Mouse (Mus musculus) A20 (cell line): Measurements from ENCODE around the gene AL732309.1.

Experiments used
- DNase-seq: peaks from one replicate; pipeline ENCODE4 v3.0.0-alpha.2; 2011; ENCODE audit warnings: low read depth, low spot score

The AL732309.1 gene

DNA sequence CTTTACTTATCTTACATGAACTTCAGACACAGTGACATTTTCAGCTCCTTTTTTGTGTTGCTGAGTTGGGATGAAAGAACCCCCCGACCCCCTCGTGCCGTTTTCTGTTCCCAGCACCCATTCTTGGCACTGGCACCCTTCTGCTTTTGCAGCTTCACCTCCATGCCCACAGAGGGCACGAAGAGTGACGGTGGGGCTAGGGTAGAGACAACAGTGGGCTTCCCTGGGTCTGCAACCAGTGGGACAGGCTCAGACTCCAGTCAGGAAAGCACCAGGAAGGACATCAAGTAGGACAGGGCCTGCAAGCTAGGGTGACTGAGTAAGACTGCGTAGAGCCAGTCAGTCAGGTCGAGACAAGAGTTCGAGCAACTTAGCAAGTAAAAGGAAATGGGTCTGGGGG is 6.4 kb downstream of the AL732309.1 start:
- no peak for DNase-seq

DNA sequence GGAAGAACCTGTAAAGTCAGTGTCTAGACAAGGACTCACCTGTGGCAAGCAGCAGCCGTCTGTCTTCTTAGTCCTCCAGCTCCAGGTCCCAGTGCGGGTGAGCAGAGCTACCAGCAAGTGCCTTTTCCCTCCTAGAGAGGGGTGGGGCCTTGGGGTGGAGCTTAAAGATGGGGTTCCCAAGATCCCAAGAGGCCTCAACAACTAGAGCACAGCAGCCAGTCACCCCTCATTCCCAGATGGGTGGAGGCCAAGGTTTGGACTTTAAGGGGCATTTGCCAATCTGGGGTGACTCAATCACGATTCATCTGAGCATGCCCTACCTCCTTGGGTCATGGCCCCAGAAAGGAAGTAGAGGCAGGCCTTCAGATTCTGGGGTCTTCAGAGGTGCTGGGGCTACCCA is 6.9 kb downstream of the AL732309.1 start:
- DNase-seq, result no peak

DNA sequence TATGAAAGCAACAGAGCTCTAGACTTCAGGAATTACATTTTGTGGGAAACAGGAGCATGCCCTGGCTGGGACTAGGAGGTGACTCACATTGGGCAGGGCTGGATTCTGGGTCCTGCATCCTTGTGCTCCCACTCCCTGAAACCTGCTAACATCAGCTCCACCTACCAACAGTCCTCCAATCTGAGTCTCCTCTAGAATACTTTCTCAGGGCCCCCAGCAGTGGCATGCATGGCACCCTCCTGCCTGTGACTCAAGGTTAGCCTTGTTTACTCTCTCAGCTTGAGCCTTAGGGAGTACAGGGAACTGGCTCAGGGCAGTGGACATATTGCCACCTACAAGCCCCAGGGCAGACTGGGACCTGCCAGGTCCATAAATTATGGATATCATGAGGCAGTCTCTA is 8.6 kb downstream of the AL732309.1 start:
- no peak for DNase-seq

DNA sequence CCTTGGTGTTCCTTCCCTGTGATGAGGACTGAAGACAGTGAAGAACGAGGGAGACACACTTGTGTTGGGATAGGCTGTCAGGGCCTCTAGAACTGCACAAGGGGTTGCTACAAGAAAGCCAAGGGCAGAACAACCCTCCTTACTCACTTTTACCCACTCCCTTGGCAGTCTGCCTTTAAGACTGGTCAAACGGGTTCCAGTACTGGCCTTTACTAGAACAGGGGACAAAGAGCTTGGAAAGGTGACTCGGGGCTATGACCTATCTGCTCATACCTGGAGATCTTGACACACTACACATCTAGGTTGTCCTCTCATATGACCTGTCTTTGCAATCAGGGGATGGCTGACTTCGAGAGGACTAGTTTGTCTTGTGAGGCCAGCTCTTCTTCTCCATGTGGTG is 9.1 kb downstream of the AL732309.1 start:
- DNase-seq, result no peak

DNA sequence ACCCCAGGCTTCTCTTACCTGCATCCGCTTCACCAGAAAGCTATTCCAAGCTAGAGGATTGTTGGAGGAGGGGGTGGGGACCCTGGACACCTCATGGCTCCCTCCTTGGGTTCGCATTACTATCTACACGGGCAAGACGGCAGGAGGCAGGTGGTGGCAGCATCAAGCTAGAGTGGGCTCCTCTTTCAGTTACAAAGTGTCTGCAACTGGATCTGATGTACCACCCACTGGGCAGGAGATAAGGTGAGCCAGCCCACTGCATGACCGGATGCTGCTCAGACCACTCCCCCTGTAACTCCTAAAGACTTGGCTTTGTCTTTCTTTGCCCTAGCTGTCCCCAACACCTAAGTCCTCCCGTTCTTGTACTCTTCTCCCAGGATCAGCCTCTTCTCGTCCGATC is 10.0 kb downstream of the AL732309.1 start, which contains the start of gene Rnf224:
Gene Rnf224, minus strand, starts transcription at position 174 of the 400 bp plus-strand sequence.
- DNase-seq, result no peak

DNA sequence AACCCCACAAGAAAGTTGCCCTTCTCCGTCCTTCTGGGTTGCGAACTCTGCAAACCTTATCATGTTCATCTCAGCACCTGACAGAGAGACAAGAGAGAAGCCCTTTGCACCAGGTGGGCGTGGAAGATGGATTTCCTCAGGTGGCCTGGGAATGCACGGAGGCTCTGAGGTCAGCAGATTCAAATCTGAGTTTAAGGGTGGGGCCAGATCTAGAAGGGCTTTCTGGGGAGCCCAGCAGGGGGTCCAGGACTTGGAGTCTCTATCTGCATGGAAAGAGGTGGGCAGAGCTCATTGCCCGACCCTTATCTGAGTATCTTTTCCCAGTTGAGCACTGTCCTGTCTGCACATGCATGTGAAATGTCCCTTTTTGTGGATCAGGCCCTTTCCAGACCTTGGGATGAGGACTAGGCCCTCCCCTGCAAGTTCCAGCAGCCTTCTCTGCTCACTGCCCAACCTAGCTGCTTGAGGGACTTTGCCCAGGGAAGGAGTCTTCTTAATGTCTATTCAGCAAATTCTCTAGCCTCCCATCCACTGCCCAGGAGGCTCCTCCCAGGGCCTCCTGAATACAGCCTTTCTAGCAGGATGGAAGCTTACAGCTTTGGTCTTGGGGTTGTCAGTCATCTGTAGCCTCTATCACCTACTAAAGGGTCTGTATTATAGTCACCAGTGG is 12.0 kb downstream of the AL732309.1 start:
- no peak for DNase-seq

DNA sequence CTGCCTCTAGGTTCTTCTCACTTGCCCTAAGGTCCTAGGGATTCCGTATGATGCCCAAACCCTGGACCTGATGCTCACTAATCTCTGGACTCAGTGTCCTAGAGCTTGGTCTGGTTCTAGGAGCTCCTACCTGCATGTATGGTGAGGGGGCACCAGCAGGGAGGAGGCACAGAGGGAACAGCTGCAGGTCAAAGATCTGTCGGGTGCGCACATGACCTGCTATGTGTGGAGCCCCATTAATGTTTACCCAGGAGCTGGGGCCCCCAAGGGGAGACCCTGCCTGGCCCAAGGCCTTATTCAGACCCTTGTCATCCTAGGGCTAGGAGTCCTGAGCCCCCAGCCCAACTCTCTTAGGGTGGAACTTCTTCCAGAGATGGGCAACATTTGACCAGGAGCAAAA is 12.6 kb downstream of the AL732309.1 start, which contains the start of gene Slc34a3:
Gene Slc34a3, minus strand, starts transcription at position 315 of the 400 bp plus-strand sequence.
- no peak for DNase-seq

DNA sequence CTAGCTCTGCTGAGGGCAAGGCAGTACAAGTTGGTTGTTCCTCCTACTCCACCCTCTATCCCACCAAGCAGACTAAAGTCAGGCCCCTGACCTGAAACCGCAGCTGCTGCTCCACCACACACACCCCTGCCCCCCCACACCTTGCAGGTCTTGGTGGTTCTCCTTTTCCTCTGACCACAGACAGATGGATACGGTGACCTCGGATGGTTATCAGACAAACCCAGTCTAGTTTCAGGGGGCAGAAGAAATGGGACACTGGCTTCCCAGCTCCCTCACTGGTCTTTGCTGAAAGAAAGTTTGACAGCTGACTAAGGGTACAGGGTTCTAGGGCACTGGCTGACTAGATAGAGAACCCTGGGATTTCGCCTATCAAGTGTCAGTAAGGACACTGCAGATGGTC is 13.2 kb downstream of the AL732309.1 start:
- no peak for DNase-seq

DNA sequence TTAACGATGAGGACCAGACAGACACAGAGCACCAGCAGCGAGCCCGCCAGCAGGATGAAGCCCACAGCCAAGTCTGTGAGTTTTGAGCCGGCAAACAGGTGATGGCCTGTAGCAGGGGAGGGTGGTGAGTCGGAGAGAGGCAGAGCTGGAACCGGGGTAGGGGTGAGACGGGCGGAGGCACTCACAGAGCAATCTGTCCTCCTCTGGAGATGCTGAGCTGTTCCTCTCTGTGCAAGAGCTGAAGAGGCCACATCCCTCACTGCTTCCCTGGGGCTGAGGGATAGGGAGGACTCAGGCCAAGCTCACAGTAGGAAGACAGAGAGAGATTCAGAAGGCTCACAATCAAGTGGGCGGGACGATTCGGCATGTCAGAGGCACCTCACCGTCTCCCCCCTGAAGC is 15.6 kb downstream of the AL732309.1 start:
- no peak for DNase-seq

DNA sequence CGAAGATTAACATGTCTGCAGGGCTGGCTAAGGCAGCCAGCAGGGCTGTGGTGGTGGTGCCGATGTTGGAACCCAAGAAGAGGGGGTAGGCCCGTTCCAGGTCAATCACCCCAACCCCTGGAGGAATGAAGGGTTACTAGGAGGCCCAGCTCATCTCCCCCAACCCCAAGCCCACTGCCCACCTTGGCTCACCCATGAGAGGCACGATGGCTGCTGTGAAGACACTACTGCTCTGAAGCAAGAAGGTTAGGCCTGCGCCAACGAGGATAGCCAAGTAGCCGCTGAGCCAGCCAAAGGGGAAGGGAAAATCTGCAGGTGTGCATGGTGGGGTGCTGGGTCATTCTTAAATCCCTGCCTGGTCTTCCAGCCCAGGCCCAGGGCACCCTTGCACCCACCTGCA is 16.1 kb downstream of the AL732309.1 start:
- no peak for DNase-seq

DNA sequence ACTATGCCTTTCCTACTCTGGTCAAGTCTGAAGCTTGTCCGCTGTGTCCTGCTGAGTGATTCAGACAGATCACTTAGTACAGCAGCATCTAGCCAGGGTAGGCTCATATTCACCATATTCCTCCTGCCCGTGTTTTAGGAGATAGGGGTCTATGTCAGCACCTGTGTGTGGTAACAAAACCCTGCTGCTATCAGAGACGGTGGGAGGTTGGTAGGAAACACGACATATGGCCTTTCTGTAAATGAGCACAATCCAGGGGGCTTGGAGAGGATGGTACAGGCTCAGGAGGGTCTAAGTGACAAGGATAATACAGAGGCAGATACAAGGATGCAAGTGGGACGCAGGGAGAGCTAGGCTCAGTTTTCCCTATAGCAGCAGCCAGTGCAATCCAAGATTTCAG is 17.1 kb downstream of the AL732309.1 start:
- no peak for DNase-seq

DNA sequence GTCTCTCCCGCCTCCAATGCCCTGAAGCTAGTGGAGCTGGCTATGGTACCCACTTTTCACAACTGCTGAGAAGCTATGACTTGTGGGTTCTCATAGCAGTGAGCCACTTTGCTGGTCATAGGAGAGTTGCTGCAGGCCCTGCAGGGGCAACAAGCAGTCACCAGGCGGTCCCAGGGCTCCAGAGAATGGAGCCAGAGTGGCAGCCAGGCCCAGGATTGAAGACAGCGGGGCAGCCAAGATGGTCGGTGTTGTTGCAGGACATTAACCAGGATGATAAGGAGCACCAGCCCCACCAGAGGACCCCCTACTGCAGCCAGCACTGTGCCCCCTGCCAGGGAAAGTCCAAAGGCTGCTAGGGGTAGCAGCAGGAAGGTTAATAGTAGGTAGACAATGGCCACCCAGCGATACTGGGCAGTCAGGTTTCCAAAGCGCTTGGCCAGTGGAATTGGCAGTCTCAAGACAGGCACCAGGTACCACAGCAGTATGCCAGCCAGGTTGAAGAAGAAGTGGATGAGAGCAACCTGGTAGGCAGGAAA is 17.6 kb downstream of the AL732309.1 start:
- no peak for DNase-seq

DNA sequence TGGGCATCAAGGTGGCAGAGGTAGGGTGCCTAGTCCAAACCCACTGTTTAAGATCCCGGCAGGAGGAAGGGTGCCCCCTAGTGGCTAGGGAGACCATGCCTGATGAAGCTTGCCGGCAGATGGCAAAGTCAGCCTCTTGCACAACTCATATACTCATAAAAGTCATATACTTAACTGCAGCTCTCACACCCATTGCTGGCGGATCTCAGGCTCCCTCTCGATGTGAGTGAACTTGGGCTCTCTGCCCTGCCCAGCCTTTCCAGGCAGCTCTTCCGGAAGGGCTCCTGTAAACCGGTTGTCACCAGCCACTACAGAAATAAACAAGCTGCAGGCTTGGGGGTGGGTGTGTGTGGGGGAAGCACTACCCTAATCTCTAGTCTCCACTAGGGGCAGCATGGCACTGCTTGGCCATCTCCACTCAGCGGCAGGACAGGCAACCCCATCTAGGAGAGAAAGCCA is 18.2 kb downstream of the AL732309.1 start:
- DNase-seq, result peak; percentile 94

DNA sequence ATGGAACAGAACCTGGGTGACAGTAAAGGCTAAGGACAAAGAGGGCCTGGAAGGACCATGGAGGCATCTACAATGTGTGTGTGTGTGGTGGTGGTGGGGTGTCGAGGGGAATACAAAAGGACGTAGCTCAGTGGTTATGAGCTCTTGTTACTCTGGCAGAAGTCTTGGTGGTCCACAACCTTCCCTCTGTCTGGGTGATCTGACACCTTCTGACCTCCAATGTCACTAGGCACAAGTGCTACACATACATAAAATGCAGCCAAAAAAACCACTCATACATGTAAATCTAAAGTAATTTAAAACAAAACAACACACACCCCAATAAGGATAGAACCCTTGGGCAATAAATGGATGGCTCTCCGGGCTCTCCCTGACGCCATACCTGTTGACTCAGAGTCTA is 19.3 kb downstream of the AL732309.1 start:
- no peak for DNase-seq

DNA sequence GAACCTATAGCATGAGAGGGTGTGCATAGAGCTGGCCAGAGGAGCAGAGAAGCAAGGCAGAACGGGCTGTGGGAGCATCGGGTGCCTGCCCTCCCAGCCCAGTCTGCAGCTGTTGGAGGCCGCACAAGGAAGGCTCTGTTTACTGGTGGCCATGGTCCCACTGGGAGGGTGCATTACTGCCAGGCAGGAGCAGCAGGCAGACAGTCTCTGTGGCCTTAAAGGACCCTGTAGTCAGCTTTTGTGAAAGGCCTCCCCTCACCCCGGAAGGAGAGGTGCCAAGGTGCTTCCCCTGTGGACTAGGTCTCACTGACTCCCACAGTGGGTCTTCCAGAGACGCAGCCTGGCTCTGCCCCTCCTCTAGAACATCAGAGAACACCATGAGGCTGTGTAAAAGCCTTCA is 19.8 kb downstream of the AL732309.1 start:
- no peak for DNase-seq

DNA sequence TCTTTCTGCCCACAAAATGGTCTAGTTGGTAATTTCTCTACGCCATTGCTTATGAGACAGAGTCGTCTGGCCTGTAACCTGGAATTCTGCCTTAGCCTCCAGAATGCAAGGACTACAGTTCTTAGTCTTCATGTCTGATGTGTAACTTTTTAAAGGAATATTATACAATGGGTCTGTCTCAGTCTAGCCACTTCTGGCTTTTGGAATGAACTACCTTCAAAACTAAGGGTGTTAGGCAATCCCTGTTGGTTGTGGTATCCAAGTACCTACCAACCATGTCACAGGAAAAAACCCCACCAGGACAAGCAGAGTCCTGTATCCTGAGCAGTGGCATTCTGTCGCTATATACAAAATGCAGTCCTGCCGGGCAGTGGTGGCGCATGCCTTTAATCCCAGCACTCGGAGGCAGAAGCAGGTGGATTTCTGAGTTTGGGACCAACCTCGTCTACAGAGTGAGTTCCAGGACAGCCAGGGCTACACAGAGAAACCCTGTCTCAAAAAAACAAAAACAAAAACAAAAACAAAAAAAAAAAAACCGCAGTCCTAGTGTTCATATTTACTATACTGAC is 20.8 kb downstream of the AL732309.1 start:
- DNase-seq, result no peak

DNA sequence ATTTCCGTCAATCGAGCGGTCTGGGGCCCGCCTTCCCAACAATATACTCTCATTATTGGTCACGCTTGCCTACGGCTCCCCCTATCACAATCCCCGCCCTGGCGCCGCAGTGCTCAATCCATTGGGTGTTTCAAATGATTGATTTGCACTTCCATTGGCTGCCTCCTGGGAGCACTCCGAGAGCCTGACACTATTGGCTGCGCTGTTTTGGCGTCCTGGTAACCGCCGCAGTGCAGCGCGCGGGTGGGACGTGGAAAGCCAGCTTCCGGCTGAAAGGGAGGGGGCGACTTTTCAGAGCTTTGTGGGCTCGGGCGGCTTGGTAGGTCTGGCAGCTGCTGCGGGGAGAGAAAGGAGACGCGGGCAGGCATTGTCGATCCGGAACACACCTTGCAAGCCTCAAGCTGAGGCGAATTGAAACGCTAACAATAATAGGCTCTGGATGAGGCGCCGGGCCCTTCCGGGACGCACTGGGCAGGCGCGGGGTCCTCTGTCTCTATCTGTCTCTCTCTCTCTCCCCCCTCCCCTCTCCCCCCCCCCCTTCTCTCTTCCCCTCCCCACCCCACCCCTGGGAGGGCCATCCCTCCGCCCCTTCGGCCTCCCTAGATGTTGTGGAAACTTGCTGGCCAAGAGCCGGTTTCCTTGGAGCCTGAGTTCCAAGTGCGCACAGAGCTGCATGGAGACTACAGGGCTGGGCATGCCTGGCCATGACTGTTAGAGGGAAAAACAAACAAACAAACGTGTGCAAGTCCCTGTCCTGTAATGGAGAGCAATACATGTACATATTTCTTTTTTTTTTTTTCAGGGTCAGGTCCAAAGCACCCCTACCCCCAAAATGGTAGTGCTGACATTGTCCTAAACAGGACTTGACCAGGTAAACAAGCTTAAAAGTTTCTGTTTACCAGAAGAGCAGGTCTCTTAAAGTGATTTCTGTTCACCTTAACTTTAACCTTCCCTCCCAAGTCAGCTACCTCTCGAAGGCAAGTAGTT is 21.6 kb downstream of the AL732309.1 start:
- DNase-seq, result peak; percentile 99

DNA sequence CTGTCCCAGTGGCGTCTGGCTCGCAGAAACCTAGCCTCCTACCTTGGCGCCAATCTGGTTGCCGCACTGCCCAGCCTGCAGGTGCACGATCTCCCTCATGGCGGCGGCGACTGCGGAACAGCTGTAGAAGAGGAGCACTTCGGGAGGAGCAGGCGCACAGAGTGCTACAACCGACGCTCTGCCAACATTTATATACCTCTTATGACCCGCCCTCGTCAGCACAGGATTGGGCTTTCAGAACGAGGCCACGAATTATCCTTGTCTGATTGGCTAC is 22.2 kb downstream of the AL732309.1 start, which contains the start of gene Tubb4b:
Gene Tubb4b, minus strand, starts transcription at position 211 of the 274 bp plus-strand sequence.
- DNase-seq, result no peak

DNA sequence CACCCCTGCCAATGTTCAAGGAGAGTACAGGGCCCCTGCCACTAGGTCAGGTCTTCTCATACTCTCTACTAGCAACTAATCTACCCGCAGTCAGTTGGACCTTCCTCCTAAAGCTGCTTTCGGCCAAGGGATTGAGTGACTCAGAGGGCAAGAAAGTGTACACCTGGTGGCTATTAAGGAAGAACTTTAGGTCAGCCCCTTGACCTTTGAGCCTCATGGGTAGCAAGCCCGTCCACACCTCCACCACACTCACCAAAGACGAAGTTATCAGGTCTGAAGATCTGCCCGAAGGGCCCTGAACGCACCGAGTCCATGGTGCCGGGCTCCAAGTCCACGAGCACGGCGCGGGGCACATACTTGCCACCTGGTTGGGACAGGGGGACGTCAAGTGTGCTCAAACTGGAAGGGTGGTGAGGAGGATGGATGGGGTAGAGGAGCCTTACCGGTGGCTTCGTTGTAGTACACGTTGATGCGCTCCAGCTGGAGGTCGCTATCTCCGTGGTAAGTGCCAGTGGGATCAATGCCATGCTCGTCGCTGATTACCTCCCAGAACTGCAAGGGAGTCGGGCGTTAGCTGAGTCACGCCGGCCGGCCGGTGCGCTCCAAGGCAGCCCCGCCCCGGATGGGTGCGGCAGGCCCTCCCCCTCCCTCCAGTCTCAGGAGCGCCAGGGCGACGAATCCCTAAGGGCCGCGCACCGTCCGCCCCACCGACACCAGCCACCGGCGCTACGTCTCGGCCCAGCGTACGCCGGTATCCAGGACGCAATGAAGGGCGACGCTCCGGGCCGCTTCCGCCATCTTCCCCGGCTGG is 22.8 kb downstream of the AL732309.1 start:
- DNase-seq, result no peak

DNA sequence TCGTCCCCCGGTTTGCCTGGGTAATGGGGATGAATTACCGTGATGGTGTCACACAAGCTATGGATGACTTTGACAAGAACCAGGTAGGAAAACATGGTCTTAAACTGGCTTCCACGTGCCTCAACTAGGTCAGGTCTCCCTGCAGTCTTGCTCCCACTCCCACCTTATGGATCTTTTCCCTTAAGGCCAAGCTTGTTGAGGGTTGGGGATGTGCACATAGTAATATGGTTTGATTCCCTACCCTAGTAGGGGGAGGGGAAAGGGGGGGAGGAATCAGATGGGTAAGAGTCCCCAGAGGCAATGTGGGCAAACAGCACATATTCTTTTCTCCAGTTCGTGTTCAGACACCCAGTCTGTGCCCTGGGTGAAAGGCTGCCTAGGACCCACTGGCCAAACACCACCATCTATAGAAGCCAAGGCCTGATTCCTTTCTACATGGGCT is 25.3 kb downstream of the AL732309.1 start:
- peak; percentile 32 for DNase-seq

DNA sequence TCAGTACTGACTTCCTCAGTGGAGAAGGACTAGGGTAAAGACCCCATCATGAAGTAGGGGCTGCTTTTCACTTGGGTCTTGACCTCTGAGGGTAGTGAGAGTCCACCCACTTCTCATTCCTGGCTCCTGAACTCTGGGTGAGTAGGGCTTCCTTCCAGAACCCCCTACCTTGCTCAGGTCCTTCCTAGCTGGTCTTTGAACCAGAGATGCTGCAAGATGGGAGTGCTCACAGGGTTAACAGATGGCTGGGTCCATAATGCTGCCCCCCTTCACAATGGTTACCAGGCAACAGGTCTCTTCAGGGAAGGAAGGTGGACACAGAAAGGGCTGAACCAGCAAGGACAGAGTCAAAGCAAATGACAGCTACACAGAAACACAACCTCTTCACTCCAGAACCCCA is 28.2 kb downstream of the AL732309.1 start, which contains the start of gene Fam166a:
Gene Fam166a, plus strand, starts transcription at position 301 of the 400 bp plus-strand sequence.
- DNase-seq, result no peak
